Mouse (Mus musculus): Measurements from ENCODE around the gene Smtnl2. TPM values are rescaled to one million over a fixed set of nuclear protein-coding genes. Genes with fewer than 3 reads are reported as not detected.

Smtnl2 gene
- polyA plus RNA-seq, 1 experiment: not detected

- Histone ChIP-seq H3K4me3 (replicated peaks) (no peak overlapping the region), H3K9me3 (ENCODE audit: control insufficient read depth, low read length) (no peaks in the 10 kb centered on the region), H3K36me3 (ENCODE audit: control insufficient read depth) (no peaks in the 10 kb centered on the region; the same call in 1 of the 2 replicates), H3K27me3 (ENCODE audit: control insufficient read depth) (no peaks in the 10 kb centered on the region), H3K4me1 (ENCODE audit: control insufficient read depth) (no peaks in the 10 kb centered on the region)
- TF ChIP-seq GATA1 (IDR thresholded peaks at IDR 0.05; ENCODE audit: low read length) (no peak), TAL1 (IDR thresholded peaks at IDR 0.05; ENCODE audit: low read length) (no peak)
These were observed 14.9 kb downstream of the Smtnl2 start for GRCm38 (mm10) chr11:72396621-72397020.

- no peak overlapping the region for H3K4me3 ChIP-seq (replicated peaks)
- no peaks in the 10 kb centered on the region; the same call in 1 of the 2 replicates for H3K36me3 ChIP-seq (ENCODE audit: control insufficient read depth)
- TF ChIP-seq TAL1 (IDR thresholded peaks at IDR 0.05; ENCODE audit: low read length) (no peak), GATA1 (IDR thresholded peaks at IDR 0.05; ENCODE audit: low read length) (no peak)
- no peaks in the 10 kb centered on the region for H3K4me1 ChIP-seq (ENCODE audit: control insufficient read depth)
- H3K27me3 ChIP-seq (ENCODE audit: control insufficient read depth): no peaks in the 10 kb centered on the region
- no peaks in the 10 kb centered on the region for H3K9me3 ChIP-seq (ENCODE audit: control insufficient read depth, low read length)
These were observed 15.9 kb downstream of the Smtnl2 start for GRCm38 (mm10) chr11:72395652-72396051.

- no peak for TF ChIP-seq TAL1 (IDR thresholded peaks at IDR 0.05; ENCODE audit: low read length)
- TF ChIP-seq GATA1 (IDR thresholded peaks at IDR 0.05; ENCODE audit: low read length): no peak
- Histone ChIP-seq H3K27me3 (ENCODE audit: control insufficient read depth) (no peaks in the 10 kb centered on the region), H3K36me3 (ENCODE audit: control insufficient read depth) (no peaks in the 10 kb centered on the region; the same call in 1 of the 2 replicates), H3K4me1 (ENCODE audit: control insufficient read depth) (no peaks in the 10 kb centered on the region), H3K4me3 (replicated peaks) (no peak overlapping the region), H3K9me3 (ENCODE audit: control insufficient read depth, low read length) (no peaks in the 10 kb centered on the region)
These were observed 16.8 kb downstream of the Smtnl2 start for GRCm38 (mm10) chr11:72394694-72395093.

- TF ChIP-seq TAL1 (IDR thresholded peaks at IDR 0.05; ENCODE audit: low read length) (no peak), GATA1 (IDR thresholded peaks at IDR 0.05; ENCODE audit: low read length) (no peak)
- no peaks in the 10 kb centered on the region for H3K36me3 ChIP-seq (ENCODE audit: control insufficient read depth)
- no peaks in the 10 kb centered on the region for H3K4me1 ChIP-seq (ENCODE audit: control insufficient read depth)
- H3K27me3 ChIP-seq (ENCODE audit: control insufficient read depth): no peaks in the 10 kb centered on the region
- H3K4me3 ChIP-seq (replicated peaks): no peak overlapping the region
- no peaks in the 10 kb centered on the region for H3K9me3 ChIP-seq (ENCODE audit: control insufficient read depth, low read length)
These were observed 17.8 kb downstream of the Smtnl2 start for GRCm38 (mm10) chr11:72393669-72394068.

GRCm38 (mm10) chr11:72393243-72393642 lies 18.3 kb downstream of the Smtnl2 start:
- H3K36me3 ChIP-seq (ENCODE audit: control insufficient read depth): no peaks in the 10 kb centered on the region
- no peaks in the 10 kb centered on the region for H3K4me1 ChIP-seq (ENCODE audit: control insufficient read depth)
- TF ChIP-seq GATA1 (IDR thresholded peaks at IDR 0.05; ENCODE audit: low read length) (no peak), TAL1 (IDR thresholded peaks at IDR 0.05; ENCODE audit: low read length) (no peak)
- no peak overlapping the region for H3K4me3 ChIP-seq (replicated peaks)
- H3K9me3 ChIP-seq (ENCODE audit: control insufficient read depth, low read length): no peaks in the 10 kb centered on the region
- no peaks in the 10 kb centered on the region for H3K27me3 ChIP-seq (ENCODE audit: control insufficient read depth)

GRCm38 (mm10) chr11:72391181-72391580 lies 20.3 kb downstream of the Smtnl2 start:
- Histone ChIP-seq H3K36me3 (ENCODE audit: control insufficient read depth) (no peaks in the 10 kb centered on the region), H3K4me3 (replicated peaks) (no peak overlapping the region), H3K27me3 (ENCODE audit: control insufficient read depth) (no peaks in the 10 kb centered on the region), H3K4me1 (ENCODE audit: control insufficient read depth) (no peaks in the 10 kb centered on the region), H3K9me3 (ENCODE audit: control insufficient read depth, low read length) (no peaks in the 10 kb centered on the region)
- no peak for TF ChIP-seq TAL1 (IDR thresholded peaks at IDR 0.05; ENCODE audit: low read length)
- TF ChIP-seq GATA1 (IDR thresholded peaks at IDR 0.05; ENCODE audit: low read length): no peak

GRCm38 (mm10) chr11:72389407-72390142 lies 21.9 kb downstream of the Smtnl2 start:
- Histone ChIP-seq H3K27me3 (ENCODE audit: control insufficient read depth) (no peaks in the 10 kb centered on the region), H3K4me3 (replicated peaks) (no peak overlapping the region), H3K4me1 (ENCODE audit: control insufficient read depth) (no peaks in the 10 kb centered on the region), H3K9me3 (ENCODE audit: control insufficient read depth, low read length) (no peaks in the 10 kb centered on the region), H3K36me3 (ENCODE audit: control insufficient read depth) (no peaks in the 10 kb centered on the region)
- no peak for TF ChIP-seq GATA1 (IDR thresholded peaks at IDR 0.05; ENCODE audit: low read length)
- TF ChIP-seq TAL1 (IDR thresholded peaks at IDR 0.05; ENCODE audit: low read length): no peak

- Histone ChIP-seq H3K27me3 (ENCODE audit: control insufficient read depth) (no peaks in the 10 kb centered on the region), H3K9me3 (ENCODE audit: control insufficient read depth, low read length) (no peaks in the 10 kb centered on the region), H3K4me1 (ENCODE audit: control insufficient read depth) (no peaks in the 10 kb centered on the region), H3K4me3 (replicated peaks) (no peak overlapping the region), H3K36me3 (ENCODE audit: control insufficient read depth) (no peaks in the 10 kb centered on the region)
- no peak for TF ChIP-seq TAL1 (IDR thresholded peaks at IDR 0.05; ENCODE audit: low read length)
- no peak for TF ChIP-seq GATA1 (IDR thresholded peaks at IDR 0.05; ENCODE audit: low read length)
These were observed 23.4 kb downstream of the Smtnl2 start for GRCm38 (mm10) chr11:72388113-72388529.

- H3K27me3 ChIP-seq (ENCODE audit: control insufficient read depth): no peaks in the 10 kb centered on the region
- TF ChIP-seq TAL1 (IDR thresholded peaks at IDR 0.05; ENCODE audit: low read length) (no peak), GATA1 (IDR thresholded peaks at IDR 0.05; ENCODE audit: low read length) (no peak)
These were observed 32.2 kb downstream of the Smtnl2 start for GRCm38 (mm10) chr11:72379351-72379750.

More at GRCm38 (mm10) chr11:72379351-72379750, 32.2 kb downstream of the Smtnl2 start:
- no peaks in the 10 kb centered on the region for H3K9me3 ChIP-seq (ENCODE audit: control insufficient read depth, low read length)
- H3K4me1 ChIP-seq (ENCODE audit: control insufficient read depth): no peaks in the 10 kb centered on the region
- H3K4me3 ChIP-seq (replicated peaks): no peak overlapping the region
- no peaks in the 10 kb centered on the region for H3K36me3 ChIP-seq (ENCODE audit: control insufficient read depth)

Data from erythroblast, embryonic 14.5 days (primary cell).